Mouse (Mus musculus): ENCODE data around the gene Fam151b. TPM values are rescaled to one million over a fixed set of nuclear protein-coding genes. Genes with fewer than 3 reads are reported as not detected.

Fam151b gene
- not detected in 2 replicates for polyA plus RNA-seq (2015; fragmentation: Nextera tagmentation; extraction: Ambion mirVana)

- peak within 1 kb of the TSS; percentile 52 for H3K27ac ChIP-seq (ENCODE audit: low read length)
- WGBS, result 6% methylated on average over 19 of the region's 19 CpGs
Observed at GRCm38 (mm10) chr13:92483852-92484463, at the start of gene Fam151b. Gene Fam151b (minus strand): TSS chr13:92484015.

GRCm38 (mm10) chr13:92532216-92532615, 48.4 kb upstream of the Fam151b start:
- 79% methylated on average over 2 of the region's 2 CpGs for WGBS
- no peak overlapping the region for H3K9ac ChIP-seq (ENCODE audit: low read length)
- ATAC-seq (ENCODE audit: low read depth), result no peak
- H3K36me3 ChIP-seq (ENCODE audit: control insufficient read depth, insufficient read depth, low read length), result no peaks in the 10 kb centered on the region
- H3K4me1 ChIP-seq (replicated peaks; ENCODE audit: control insufficient read depth, insufficient read depth, low read length), result peaks cover 4% of the 10 kb centered on the region
- no peak overlapping the region for H3K4me3 ChIP-seq (ENCODE audit: low read length)
- H3K27ac ChIP-seq (ENCODE audit: low read length), result no peak overlapping the region
- no peak overlapping the region for H3K4me2 ChIP-seq (ENCODE audit: low read depth, low read length)
- H3K27me3 ChIP-seq (ENCODE audit: control insufficient read depth, insufficient read depth, low read depth, low read length), result no peaks in the 10 kb centered on the region
- no peaks in the 10 kb centered on the region for H3K9me3 ChIP-seq (ENCODE audit: control insufficient read depth, low read length)

More at GRCm38 (mm10) chr13:92483852-92484463, at the start of gene Fam151b:
- Histone ChIP-seq H3K9me3 (ENCODE audit: control insufficient read depth, low read length) (no peaks in the 10 kb centered on the region), H3K9ac (ENCODE audit: low read length) (peak within 1 kb of the TSS; percentile 67), H3K4me3 (ENCODE audit: low read length) (peak within 1 kb of the TSS; percentile 62), H3K4me2 (ENCODE audit: low read depth, low read length) (peak within 1 kb of the TSS; percentile 83), H3K36me3 (ENCODE audit: control insufficient read depth, insufficient read depth, low read length) (no peaks in the 10 kb centered on the region), H3K4me1 (replicated peaks; ENCODE audit: control insufficient read depth, insufficient read depth, low read length) (no peaks in the 10 kb centered on the region; the same call in 1 of the 2 replicates), H3K27me3 (ENCODE audit: control insufficient read depth, insufficient read depth, low read depth, low read length) (no peaks in the 10 kb centered on the region)
- peak; percentile 99 for ATAC-seq (ENCODE audit: low read depth)

- peak; percentile 3; the same call in 1 of the 2 replicates for ATAC-seq (ENCODE audit: low read depth)
- 3% methylated on average over 15 of the region's 15 CpGs for WGBS
Observed at GRCm38 (mm10) chr13:92531237-92531636, 47.4 kb upstream of the Fam151b start.

GRCm38 (mm10) chr13:92530721-92531211, 47.0 kb upstream of the Fam151b start, which contains the start of gene Zfyve16:
Gene Zfyve16 (minus strand): TSS chr13:92530868.
- peak within 1 kb of the TSS; percentile 83 for H3K4me3 ChIP-seq (ENCODE audit: low read length)
- H3K9ac ChIP-seq (ENCODE audit: low read length), result peak within 1 kb of the TSS; percentile 89
- WGBS, result under 1% methylated on average over 44 of the region's 46 CpGs
- ATAC-seq (ENCODE audit: low read depth), result peak; percentile 97
- H3K4me1 ChIP-seq (replicated peaks; ENCODE audit: control insufficient read depth, insufficient read depth, low read length), result peaks cover 4% of the 10 kb centered on the region
- H3K4me2 ChIP-seq (ENCODE audit: low read depth, low read length), result peak within 1 kb of the TSS; percentile 78
- H3K27me3 ChIP-seq (ENCODE audit: control insufficient read depth, insufficient read depth, low read depth, low read length), result no peaks in the 10 kb centered on the region
- H3K36me3 ChIP-seq (ENCODE audit: control insufficient read depth, insufficient read depth, low read length), result no peaks in the 10 kb centered on the region
- H3K9me3 ChIP-seq (ENCODE audit: control insufficient read depth, low read length), result no peaks in the 10 kb centered on the region
- peak within 1 kb of the TSS; percentile 96 for H3K27ac ChIP-seq (ENCODE audit: low read length)

More at GRCm38 (mm10) chr13:92531237-92531636, 47.4 kb upstream of the Fam151b start:
- H3K9me3 ChIP-seq (ENCODE audit: control insufficient read depth, low read length), result no peaks in the 10 kb centered on the region
- no peaks in the 10 kb centered on the region for H3K36me3 ChIP-seq (ENCODE audit: control insufficient read depth, insufficient read depth, low read length)
- H3K9ac ChIP-seq (ENCODE audit: low read length), result peak overlapping the region; percentile 89
- peak overlapping the region; percentile 96 for H3K27ac ChIP-seq (ENCODE audit: low read length)
- peak overlapping the region; percentile 78 for H3K4me2 ChIP-seq (ENCODE audit: low read depth, low read length)
- H3K4me1 ChIP-seq (replicated peaks; ENCODE audit: control insufficient read depth, insufficient read depth, low read length), result peaks cover 4% of the 10 kb centered on the region
- peak overlapping the region; percentile 83 for H3K4me3 ChIP-seq (ENCODE audit: low read length)
- H3K27me3 ChIP-seq (ENCODE audit: control insufficient read depth, insufficient read depth, low read depth, low read length), result no peaks in the 10 kb centered on the region

GRCm38 (mm10) chr13:92529828-92530720, 46.3 kb upstream of the Fam151b start:
- ATAC-seq (ENCODE audit: low read depth), result peak; percentile 95
- Histone ChIP-seq H3K36me3 (ENCODE audit: control insufficient read depth, insufficient read depth, low read length) (no peaks in the 10 kb centered on the region), H3K4me2 (ENCODE audit: low read depth, low read length) (peak overlapping the region; percentile 78), H3K27me3 (ENCODE audit: control insufficient read depth, insufficient read depth, low read depth, low read length) (no peaks in the 10 kb centered on the region), H3K4me3 (ENCODE audit: low read length) (peak overlapping the region; percentile 83), H3K4me1 (replicated peaks; ENCODE audit: control insufficient read depth, insufficient read depth, low read length) (peaks cover 4% of the 10 kb centered on the region), H3K9me3 (ENCODE audit: control insufficient read depth, low read length) (no peaks in the 10 kb centered on the region), H3K9ac (ENCODE audit: low read length) (peak overlapping the region; percentile 89), H3K27ac (ENCODE audit: low read length) (peak overlapping the region; percentile 96)
- 3% methylated on average over 34 of the region's 47 CpGs for WGBS

- Histone ChIP-seq H3K9ac (ENCODE audit: low read length) (no peak overlapping the region), H3K36me3 (ENCODE audit: control insufficient read depth, insufficient read depth, low read length) (peaks cover 24% of the 10 kb centered on the region), H3K4me1 (replicated peaks; ENCODE audit: control insufficient read depth, insufficient read depth, low read length) (no peaks in the 10 kb centered on the region), H3K27me3 (ENCODE audit: control insufficient read depth, insufficient read depth, low read depth, low read length) (no peaks in the 10 kb centered on the region), H3K27ac (ENCODE audit: low read length) (no peak overlapping the region), H3K4me2 (ENCODE audit: low read depth, low read length) (no peak overlapping the region), H3K9me3 (ENCODE audit: control insufficient read depth, low read length) (no peaks in the 10 kb centered on the region), H3K4me3 (ENCODE audit: low read length) (no peak overlapping the region)
- no peak for ATAC-seq (ENCODE audit: low read depth)
- 80% methylated on average over 5 of the region's 5 CpGs for WGBS
Observed at GRCm38 (mm10) chr13:92523178-92523813, 39.5 kb upstream of the Fam151b start.

GRCm38 (mm10) chr13:92504871-92505270, 21.1 kb upstream of the Fam151b start:
- Histone ChIP-seq H3K36me3 (ENCODE audit: control insufficient read depth, insufficient read depth, low read length) (peaks cover 12% of the 10 kb centered on the region), H3K27ac (ENCODE audit: low read length) (no peak overlapping the region), H3K4me2 (ENCODE audit: low read depth, low read length) (no peak overlapping the region), H3K27me3 (ENCODE audit: control insufficient read depth, insufficient read depth, low read depth, low read length) (no peaks in the 10 kb centered on the region), H3K4me1 (replicated peaks; ENCODE audit: control insufficient read depth, insufficient read depth, low read length) (no peaks in the 10 kb centered on the region), H3K9me3 (ENCODE audit: control insufficient read depth, low read length) (no peaks in the 10 kb centered on the region), H3K9ac (ENCODE audit: low read length) (no peak overlapping the region), H3K4me3 (ENCODE audit: low read length) (no peak overlapping the region)
- no peak for ATAC-seq (ENCODE audit: low read depth)
- WGBS, result 84% methylated on average over 12 of the region's 12 CpGs

GRCm38 (mm10) chr13:92491923-92492322, 8.1 kb upstream of the Fam151b start:
- 92% methylated on average over 1 of the region's 1 CpGs for WGBS
- H3K9ac ChIP-seq (ENCODE audit: low read length), result no peak overlapping the region

More at GRCm38 (mm10) chr13:92491923-92492322, 8.1 kb upstream of the Fam151b start:
- Histone ChIP-seq H3K27ac (ENCODE audit: low read length) (no peak overlapping the region), H3K4me3 (ENCODE audit: low read length) (no peak overlapping the region), H3K9me3 (ENCODE audit: control insufficient read depth, low read length) (no peaks in the 10 kb centered on the region), H3K36me3 (ENCODE audit: control insufficient read depth, insufficient read depth, low read length) (peaks cover 11% of the 10 kb centered on the region), H3K4me2 (ENCODE audit: low read depth, low read length) (no peak overlapping the region), H3K4me1 (replicated peaks; ENCODE audit: control insufficient read depth, insufficient read depth, low read length) (no peaks in the 10 kb centered on the region), H3K27me3 (ENCODE audit: control insufficient read depth, insufficient read depth, low read depth, low read length) (no peaks in the 10 kb centered on the region)
- ATAC-seq (ENCODE audit: low read depth), result no peak

Measured in lung, embryonic 16.5 days (tissue).